Mouse (Mus musculus): ENCODE results near the gene Neurl1a. TPM values are rescaled to one million over a fixed set of nuclear protein-coding genes. Genes with fewer than 3 reads are reported as not detected.
"Not testable (repeated sequence)": the region's sequence is repeated elsewhere in the genome, so short reads cannot be mapped to it uniquely, and the experiment has no call there.

Neurl1a gene
- total RNA-seq (2021) (10 to 100 TPM; 12.1 to 24.2 TPM), polyA plus RNA-seq (2012; rRNA removed) (21.5 and 28.3 TPM in 2 replicates)
- long read RNA-seq, full-length matches to known transcripts: 17 of 25 reads
- long read RNA-seq, partial matches to known transcripts: 4 of 25 reads
- long read RNA-seq, other reads (novel, unspliced or antisense): 4 of 25 reads

GRCm38 (mm10) chr19:47178431-47179271, at the start of gene Neurl1a:
Gene Neurl1a (plus strand): TSS chr19:47178820.
- peak; percentile 82 for DNase-seq

GRCm38 (mm10) chr19:47128835-47129234, 49.8 kb upstream of the Neurl1a start:
- DNase-seq: no peak

- peak; percentile 41 for DNase-seq
Observed at GRCm38 (mm10) chr19:47130551-47131125, 48.0 kb upstream of the Neurl1a start.

- DNase-seq: no peak
Observed at GRCm38 (mm10) chr19:47133161-47133560, 45.5 kb upstream of the Neurl1a start.

- no peak for DNase-seq
Observed at GRCm38 (mm10) chr19:47135568-47135967, 43.1 kb upstream of the Neurl1a start.

- DNase-seq: no peak
Observed at GRCm38 (mm10) chr19:47136170-47136569, 42.5 kb upstream of the Neurl1a start.

- DNase-seq: peak; percentile 66
Observed at GRCm38 (mm10) chr19:47137051-47137581, 41.5 kb upstream of the Neurl1a start.

GRCm38 (mm10) chr19:47137771-47138421, 40.7 kb upstream of the Neurl1a start, which contains the start of gene Calhm2:
Gene Calhm2 (minus strand): TSS chr19:47138294.
- DNase-seq: peak; percentile 65

- not testable (repeated sequence) for DNase-seq
Observed at GRCm38 (mm10) chr19:47139611-47140010, 39.0 kb upstream of the Neurl1a start.

GRCm38 (mm10) chr19:47142438-47142837, 36.2 kb upstream of the Neurl1a start:
- DNase-seq: no peak

GRCm38 (mm10) chr19:47144154-47144553, 34.5 kb upstream of the Neurl1a start, which contains the start of gene Calhm1:
Gene Calhm1 (minus strand): TSS chr19:47144254.
- DNase-seq: no peak

GRCm38 (mm10) chr19:47148267-47148847, 30.3 kb upstream of the Neurl1a start:
- DNase-seq: no peak

- peak; percentile 40 for DNase-seq
Observed at GRCm38 (mm10) chr19:47149854-47150253, 28.8 kb upstream of the Neurl1a start.

GRCm38 (mm10) chr19:47151332-47152061, 27.1 kb upstream of the Neurl1a start:
- DNase-seq: no peak

GRCm38 (mm10) chr19:47152062-47152369, 26.6 kb upstream of the Neurl1a start:
- no peak for DNase-seq

- no peak for DNase-seq
Observed at GRCm38 (mm10) chr19:47153767-47154166, 24.9 kb upstream of the Neurl1a start.

GRCm38 (mm10) chr19:47157664-47158063, 21.0 kb upstream of the Neurl1a start, which contains the start of gene Calhm3:
Gene Calhm3 (minus strand): TSS chr19:47157764.
- no peak for DNase-seq

- DNase-seq: no peak
Observed at GRCm38 (mm10) chr19:47161669-47162068, 17.0 kb upstream of the Neurl1a start.

- DNase-seq: no peak
Observed at GRCm38 (mm10) chr19:47163176-47163744, 15.4 kb upstream of the Neurl1a start.

GRCm38 (mm10) chr19:47166758-47167157, 11.9 kb upstream of the Neurl1a start:
- DNase-seq: no peak
